Mouse (Mus musculus): ENCODE results near the gene Btg1. TPM values are rescaled to one million over a fixed set of nuclear protein-coding genes. Genes with fewer than 3 reads are reported as not detected.

Btg1 gene
- polyA plus RNA-seq (2012), result 1.5 and 1.6 TPM in 2 replicates

- H3K36me3 ChIP-seq (ENCODE audit: control insufficient read depth), result peaks cover 17% of the 10 kb centered on the region
- TF ChIP-seq GATA1 (IDR thresholded peaks at IDR 0.05; ENCODE audit: low read length), result no peak
- H3K4me3 ChIP-seq (replicated peaks), result peak within 1 kb of the TSS; percentile 91
- H3K9me3 ChIP-seq (ENCODE audit: control insufficient read depth, low read length), result no peaks in the 10 kb centered on the region
- H3K27me3 ChIP-seq (ENCODE audit: control insufficient read depth), result no peaks in the 10 kb centered on the region
- peaks cover 26% of the 10 kb centered on the region for H3K4me1 ChIP-seq (ENCODE audit: control insufficient read depth)
Measured at GRCm38 (mm10) chr10:96616709-96617116, at the start of gene Btg1. Gene Btg1 (plus strand): TSS chr10:96617006.

GRCm38 (mm10) chr10:96569469-96569868, 47.3 kb upstream of the Btg1 start:
- no peaks in the 10 kb centered on the region for H3K9me3 ChIP-seq (ENCODE audit: control insufficient read depth, low read length)
- no peaks in the 10 kb centered on the region for H3K36me3 ChIP-seq (ENCODE audit: control insufficient read depth)
- H3K4me1 ChIP-seq (ENCODE audit: control insufficient read depth), result no peaks in the 10 kb centered on the region
- TF ChIP-seq TAL1 (IDR thresholded peaks at IDR 0.05; ENCODE audit: low read length) (no peak), GATA1 (IDR thresholded peaks at IDR 0.05; ENCODE audit: low read length) (no peak)
- H3K27me3 ChIP-seq (ENCODE audit: control insufficient read depth), result no peaks in the 10 kb centered on the region
- no peak overlapping the region for H3K4me3 ChIP-seq (replicated peaks)

GRCm38 (mm10) chr10:96571176-96571575, 45.6 kb upstream of the Btg1 start:
- Histone ChIP-seq H3K36me3 (ENCODE audit: control insufficient read depth) (no peaks in the 10 kb centered on the region), H3K9me3 (ENCODE audit: control insufficient read depth, low read length) (no peaks in the 10 kb centered on the region), H3K4me3 (replicated peaks) (no peak overlapping the region), H3K4me1 (ENCODE audit: control insufficient read depth) (no peaks in the 10 kb centered on the region), H3K27me3 (ENCODE audit: control insufficient read depth) (no peaks in the 10 kb centered on the region)
- TF ChIP-seq TAL1 (IDR thresholded peaks at IDR 0.05; ENCODE audit: low read length), result no peak
- no peak for TF ChIP-seq GATA1 (IDR thresholded peaks at IDR 0.05; ENCODE audit: low read length)

- H3K36me3 ChIP-seq (ENCODE audit: control insufficient read depth), result no peaks in the 10 kb centered on the region
- no peaks in the 10 kb centered on the region for H3K9me3 ChIP-seq (ENCODE audit: control insufficient read depth, low read length)
- TF ChIP-seq TAL1 (IDR thresholded peaks at IDR 0.05; ENCODE audit: low read length) (no peak), GATA1 (IDR thresholded peaks at IDR 0.05; ENCODE audit: low read length) (no peak)
- H3K4me1 ChIP-seq (ENCODE audit: control insufficient read depth), result no peaks in the 10 kb centered on the region
- no peak overlapping the region for H3K4me3 ChIP-seq (replicated peaks)
- no peaks in the 10 kb centered on the region for H3K27me3 ChIP-seq (ENCODE audit: control insufficient read depth)
Measured at GRCm38 (mm10) chr10:96574786-96575185, 42.0 kb upstream of the Btg1 start.

GRCm38 (mm10) chr10:96575338-96575737, 41.5 kb upstream of the Btg1 start:
- H3K4me1 ChIP-seq (ENCODE audit: control insufficient read depth), result no peaks in the 10 kb centered on the region
- H3K4me3 ChIP-seq (replicated peaks), result no peak overlapping the region
- TF ChIP-seq TAL1 (IDR thresholded peaks at IDR 0.05; ENCODE audit: low read length) (no peak), GATA1 (IDR thresholded peaks at IDR 0.05; ENCODE audit: low read length) (no peak)
- H3K9me3 ChIP-seq (ENCODE audit: control insufficient read depth, low read length), result no peaks in the 10 kb centered on the region
- no peaks in the 10 kb centered on the region for H3K27me3 ChIP-seq (ENCODE audit: control insufficient read depth)
- H3K36me3 ChIP-seq (ENCODE audit: control insufficient read depth), result no peaks in the 10 kb centered on the region

- no peaks in the 10 kb centered on the region for H3K36me3 ChIP-seq (ENCODE audit: control insufficient read depth)
- no peaks in the 10 kb centered on the region for H3K27me3 ChIP-seq (ENCODE audit: control insufficient read depth)
- H3K9me3 ChIP-seq (ENCODE audit: control insufficient read depth, low read length), result no peaks in the 10 kb centered on the region
- no peak for TF ChIP-seq GATA1 (IDR thresholded peaks at IDR 0.05; ENCODE audit: low read length)
- no peak overlapping the region for H3K4me3 ChIP-seq (replicated peaks)
- H3K4me1 ChIP-seq (ENCODE audit: control insufficient read depth), result no peaks in the 10 kb centered on the region
Measured at GRCm38 (mm10) chr10:96578924-96579323, 37.9 kb upstream of the Btg1 start.

- Histone ChIP-seq H3K27me3 (ENCODE audit: control insufficient read depth) (no peaks in the 10 kb centered on the region), H3K36me3 (ENCODE audit: control insufficient read depth) (no peaks in the 10 kb centered on the region), H3K4me3 (replicated peaks) (no peak overlapping the region), H3K9me3 (ENCODE audit: control insufficient read depth, low read length) (no peaks in the 10 kb centered on the region), H3K4me1 (ENCODE audit: control insufficient read depth) (no peaks in the 10 kb centered on the region)
- TF ChIP-seq GATA1 (IDR thresholded peaks at IDR 0.05; ENCODE audit: low read length), result no peak
- TF ChIP-seq TAL1 (IDR thresholded peaks at IDR 0.05; ENCODE audit: low read length), result no peak
Measured at GRCm38 (mm10) chr10:96579436-96579835, 37.4 kb upstream of the Btg1 start.

- H3K4me3 ChIP-seq (replicated peaks), result no peak overlapping the region
- TF ChIP-seq TAL1 (IDR thresholded peaks at IDR 0.05; ENCODE audit: low read length), result no peak
- no peak for TF ChIP-seq GATA1 (IDR thresholded peaks at IDR 0.05; ENCODE audit: low read length)
- H3K27me3 ChIP-seq (ENCODE audit: control insufficient read depth), result no peaks in the 10 kb centered on the region
- H3K36me3 ChIP-seq (ENCODE audit: control insufficient read depth), result no peaks in the 10 kb centered on the region
- no peaks in the 10 kb centered on the region for H3K4me1 ChIP-seq (ENCODE audit: control insufficient read depth)
- no peaks in the 10 kb centered on the region for H3K9me3 ChIP-seq (ENCODE audit: control insufficient read depth, low read length)
Measured at GRCm38 (mm10) chr10:96580246-96580645, 36.6 kb upstream of the Btg1 start.

GRCm38 (mm10) chr10:96581232-96581631, 35.6 kb upstream of the Btg1 start:
- Histone ChIP-seq H3K4me1 (ENCODE audit: control insufficient read depth) (no peaks in the 10 kb centered on the region), H3K4me3 (replicated peaks) (no peak overlapping the region), H3K36me3 (ENCODE audit: control insufficient read depth) (no peaks in the 10 kb centered on the region), H3K27me3 (ENCODE audit: control insufficient read depth) (no peaks in the 10 kb centered on the region), H3K9me3 (ENCODE audit: control insufficient read depth, low read length) (no peaks in the 10 kb centered on the region)
- TF ChIP-seq TAL1 (IDR thresholded peaks at IDR 0.05; ENCODE audit: low read length) (no peak), GATA1 (IDR thresholded peaks at IDR 0.05; ENCODE audit: low read length) (no peak)

GRCm38 (mm10) chr10:96586191-96586880, 30.5 kb upstream of the Btg1 start:
- H3K36me3 ChIP-seq (ENCODE audit: control insufficient read depth), result no peaks in the 10 kb centered on the region
- no peak overlapping the region for H3K4me3 ChIP-seq (replicated peaks)
- no peak for TF ChIP-seq TAL1 (IDR thresholded peaks at IDR 0.05; ENCODE audit: low read length)
- TF ChIP-seq GATA1 (IDR thresholded peaks at IDR 0.05; ENCODE audit: low read length), result no peak
- no peaks in the 10 kb centered on the region for H3K27me3 ChIP-seq (ENCODE audit: control insufficient read depth)
- H3K9me3 ChIP-seq (ENCODE audit: control insufficient read depth, low read length), result no peaks in the 10 kb centered on the region
- H3K4me1 ChIP-seq (ENCODE audit: control insufficient read depth), result no peaks in the 10 kb centered on the region
